Mouse (Mus musculus) cerebellum, postnatal 36 days (tissue): Measurements from ENCODE around the gene Lrp2.

Experiments
- DNase-seq, 2 experiments: peaks; one replicate each; pipeline ENCODE4 v3.0.0; 2021 to 2022; ENCODE audit warnings: mixed read lengths in 2 of 2

Lrp2 gene

GRCm38 (mm10) chr2:69396760-69397435, 189.0 kb downstream of the Lrp2 start:
- DNase-seq = no peak

GRCm38 (mm10) chr2:69395597-69396248, 190.1 kb downstream of the Lrp2 start:
- DNase-seq = no peak

- no peak for DNase-seq
These were observed 191.9 kb downstream of the Lrp2 start for GRCm38 (mm10) chr2:69393947-69394346.

GRCm38 (mm10) chr2:69386118-69386871, 199.6 kb downstream of the Lrp2 start:
- no peak for DNase-seq

DNA sequence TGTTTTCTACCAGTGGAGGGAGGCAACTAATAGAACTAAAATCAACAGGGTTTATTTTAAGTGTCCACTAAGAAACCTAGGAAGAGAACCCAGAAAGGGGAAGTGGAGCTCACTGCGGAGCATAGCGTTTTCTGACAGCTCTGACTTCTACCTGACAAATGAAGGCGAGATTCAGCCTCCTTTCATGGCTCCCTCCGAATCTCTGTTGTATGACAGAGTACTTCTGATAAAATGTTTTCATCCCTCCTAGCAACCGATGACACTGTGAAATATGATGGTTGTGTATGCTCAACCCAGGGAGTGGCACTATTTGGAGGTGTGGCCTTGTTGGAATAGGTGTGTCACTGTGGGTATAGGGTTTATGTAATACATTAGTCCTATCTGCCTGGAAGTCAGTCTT, 203.0 kb downstream of the Lrp2 start:
- no peak for DNase-seq

DNA sequence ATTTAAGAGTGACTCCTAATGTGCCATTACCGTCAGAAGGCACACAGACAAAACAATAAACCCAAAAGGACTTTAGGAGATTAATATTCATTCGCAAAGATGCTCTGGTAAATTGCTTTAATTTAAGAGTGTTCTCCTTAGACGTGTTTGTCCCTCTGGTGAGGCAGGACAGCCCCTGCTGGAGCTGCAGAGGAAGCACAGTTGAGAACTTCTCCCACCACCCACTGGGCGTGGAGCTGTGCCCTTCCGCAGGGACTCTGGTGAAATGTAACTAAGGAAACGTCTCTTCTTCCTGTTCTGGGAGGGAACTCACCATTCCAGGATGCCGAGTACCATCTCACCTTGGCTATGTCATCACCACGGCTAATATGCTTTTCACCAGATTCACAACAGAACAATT, 204.1 kb downstream of the Lrp2 start:
- no peak for DNase-seq

- DNase-seq = no peak
These were observed 205.6 kb downstream of the Lrp2 start, which contains the start of gene Dhrs9 for GRCm38 (mm10) chr2:69380281-69380680. Dhrs9 (plus strand) TSS chr2:69380445.

GRCm38 (mm10) chr2:69379801-69380200, 206.1 kb downstream of the Lrp2 start:
- no peak for DNase-seq

DNA sequence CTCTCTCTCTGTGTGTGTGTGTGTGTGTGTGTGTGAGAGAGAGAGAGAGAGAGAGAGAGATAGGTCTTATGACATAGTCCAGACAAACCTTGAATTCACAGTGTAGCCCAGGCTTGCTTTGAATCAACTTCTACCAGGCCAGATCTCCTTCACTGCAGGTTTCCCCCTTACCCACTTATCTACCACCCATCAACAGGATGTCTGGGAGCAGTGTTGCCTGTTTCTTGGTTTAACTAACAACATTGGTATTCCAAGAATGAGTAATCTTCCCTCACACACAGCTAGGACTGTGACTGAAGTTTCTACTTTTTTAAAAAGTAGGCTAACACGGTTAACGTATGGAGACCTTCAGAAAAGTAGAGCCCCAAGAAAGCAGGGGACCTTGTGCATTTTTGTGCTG, 209.1 kb downstream of the Lrp2 start:
- no peak for DNase-seq
